Mouse (Mus musculus): ENCODE data around the gene Aars2.

GRCm38 (mm10) chr17:45556514-45557245, 50.0 kb downstream of the Aars2 start:
- TF ChIP-seq CTCF (IDR thresholded peaks at IDR 0.05; ENCODE audit: low read depth), result no peak
- no peak for TF ChIP-seq EP300 (IDR thresholded peaks at IDR 0.05; ENCODE audit: low read depth)
